Mouse (Mus musculus) stomach, embryonic 16.5 days (tissue): ENCODE results near the gene Ptpra. TPM values are rescaled to one million over a fixed set of nuclear protein-coding genes. Genes with fewer than 3 reads are reported as not detected.

ENCODE experiments used
- ATAC-seq: fragments of 200-750 bp; cut with Nextera tagmentation; 2 replicates; pipeline ENCODE4 v1.8.0; 2017; ENCODE audit warnings: moderate number of reproducible peaks, moderate TSS enrichment; ENCODE audit not compliant: insufficient read depth, low FRiP score
- H3K27ac ChIP-seq: fragments of 300-500 bp; sonication (generic); 2 replicates; pipeline ENCODE4 v1.5.1; 2014; ENCODE audit warnings: low read length
- H3K27me3 ChIP-seq: fragments of 300-500 bp; sonication (generic); 2 replicates; pipeline ENCODE4 v1.6.1; 2014; ENCODE audit warnings: low read length, control low read depth, mixed read lengths; ENCODE audit not compliant: control insufficient read depth, insufficient read depth
- H3K36me3 ChIP-seq: fragments of 300-500 bp; sonication (generic); 2 replicates; pipeline ENCODE4 v1.6.1; 2014; ENCODE audit warnings: low read length; ENCODE audit not compliant: control insufficient read depth, insufficient read depth
- H3K4me1 ChIP-seq: fragments of 300-500 bp; sonication (generic); 2 replicates; pipeline ENCODE4 v1.6.1; 2014; ENCODE audit warnings: low read length, control low read depth, mixed read lengths; ENCODE audit not compliant: control insufficient read depth, insufficient read depth
- H3K4me2 ChIP-seq: fragments of 300-500 bp; sonication (generic); 2 replicates; pipeline ENCODE4 v1.6.1; 2014; ENCODE audit warnings: low read depth, low read length, mixed read lengths
- H3K4me3 ChIP-seq: fragments of 300-500 bp; sonication (generic); replicated peaks from 2 replicates; pipeline ENCODE4 v1.5.1; 2014; ENCODE audit warnings: mild to moderate bottlenecking, low read length
- H3K9ac ChIP-seq: fragments of 300-500 bp; sonication (generic); 2 replicates; pipeline ENCODE4 v1.6.1; 2014; ENCODE audit warnings: low read length
- H3K9me3 ChIP-seq: fragments of 300-500 bp; sonication (generic); replicated peaks from 2 replicates; pipeline ENCODE4 v1.6.1; 2016; ENCODE audit warnings: low read length, control low read depth; ENCODE audit not compliant: control insufficient read depth
- WGBS: fragments of 180-500 bp; shearing (Covaris S2); extraction: QIAGEN DNeasy Blood & Tissue Kit; methylation state at CpG from one replicate; pipeline ENCODE4 v1.1.7; 2014; 5-methylcytosine and 5-hydroxymethylcytosine counted together
- polyA plus RNA-seq: library from polyadenylated mRNA; unstranded; fragments of >200 nt; fragmentation: Nextera tagmentation; extraction: Ambion mirVana; gene quantifications from 2 replicates; pipeline ENCODE4 v1.2.1, GENCODE M21; 2015

Ptpra gene
- polyA plus RNA-seq, 1 experiment from 2014 or later: 70.8 TPM

DNA sequence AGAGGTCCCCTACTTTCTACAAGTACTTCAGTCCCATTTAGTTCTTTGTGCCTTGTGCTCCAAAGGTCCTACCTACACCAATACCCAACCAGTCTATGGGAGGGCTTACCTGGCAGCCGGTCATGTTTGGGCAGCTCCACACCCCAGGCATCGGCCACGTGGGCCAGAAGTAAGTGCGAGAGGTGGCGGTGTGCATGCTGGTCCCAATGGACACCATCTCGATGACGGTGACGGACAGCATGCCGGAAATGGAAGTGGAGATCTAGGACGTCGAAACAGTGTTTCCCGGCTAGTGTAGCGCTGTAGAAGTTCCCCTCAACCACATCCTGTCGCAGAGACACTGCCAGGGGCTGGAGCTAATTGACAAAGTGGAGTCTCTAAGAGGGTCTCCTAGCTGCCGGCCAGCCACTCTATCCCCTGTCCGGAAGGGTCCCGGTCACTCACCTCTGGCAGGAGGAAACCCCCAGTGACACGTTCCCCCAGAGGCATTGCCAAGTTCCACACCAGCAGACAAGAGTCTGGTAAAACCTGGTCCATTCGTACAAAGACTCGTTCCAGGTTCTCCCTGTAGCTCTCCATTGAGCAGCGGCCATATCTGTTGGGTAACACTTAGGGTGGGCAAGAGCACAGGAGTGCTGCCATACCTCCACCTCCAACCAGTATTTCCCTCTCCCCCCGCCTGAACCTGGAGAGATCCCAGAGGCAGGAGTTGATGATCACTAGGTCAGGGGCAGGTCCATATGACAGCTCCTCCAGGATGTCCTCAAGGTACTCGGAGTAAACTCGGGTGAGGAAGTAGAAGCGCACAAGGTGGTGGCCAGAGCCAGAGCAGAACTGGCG, 28.1 kb upstream of the Ptpra start:
- H3K27ac ChIP-seq: no peak overlapping the region

DNA sequence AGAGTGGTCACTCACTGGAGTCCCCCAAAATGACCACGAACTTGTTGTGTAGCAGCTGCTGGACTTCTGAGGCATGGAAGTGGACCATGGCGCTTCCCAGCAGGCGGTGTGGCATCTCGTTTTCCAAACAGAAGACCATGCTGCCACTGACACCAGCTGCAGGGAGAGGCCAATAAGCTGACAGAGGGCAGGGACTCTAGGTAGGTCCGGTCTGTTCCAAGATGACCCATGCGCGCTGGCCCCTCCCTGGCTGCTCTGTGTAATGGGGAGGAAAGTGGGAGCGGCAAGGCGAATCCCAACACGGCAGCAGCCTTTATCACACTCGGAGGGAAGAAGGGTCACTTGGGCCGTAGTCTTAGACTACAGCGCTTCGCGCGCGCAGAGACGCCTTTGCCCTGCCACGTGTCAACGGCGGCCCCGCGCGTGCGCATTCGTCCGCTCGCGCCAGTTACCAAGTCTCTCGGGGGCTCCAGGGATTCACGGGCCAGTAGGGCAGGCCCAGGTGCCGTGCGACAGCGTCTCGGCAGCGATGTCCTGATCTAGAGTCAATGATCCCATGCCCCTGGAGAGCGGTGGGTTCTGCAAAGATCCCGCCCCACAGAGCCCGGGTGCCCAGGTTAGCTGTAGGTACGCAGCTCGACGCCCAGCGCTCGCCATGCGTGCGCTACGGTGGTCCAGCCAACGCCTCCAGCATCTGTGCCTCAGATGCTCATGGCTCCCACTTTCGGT, 26.5 kb upstream of the Ptpra start:
- peak; percentile 63 for ATAC-seq
- Histone ChIP-seq H3K4me1 (peaks cover 17% of the 10 kb centered on the region), H3K27me3 (no peaks in the 10 kb centered on the region), H3K4me2 (peak overlapping the region; percentile 94), H3K9ac (peak overlapping the region; percentile 93), H3K4me3 (peak overlapping the region; percentile 89), H3K27ac (peak overlapping the region; percentile 92), H3K36me3 (peaks cover 4% of the 10 kb centered on the region; the same call in 1 of the 2 replicates), H3K9me3 (no peaks in the 10 kb centered on the region)
- 13% methylated on average over 49 of the region's 49 CpGs for WGBS

More for the DNA sequence above, 28.1 kb upstream of the Ptpra start:
- no peak overlapping the region for H3K9ac ChIP-seq
- H3K4me3 ChIP-seq: no peak overlapping the region
- no peak for ATAC-seq
- H3K4me1 ChIP-seq: peaks cover 14% of the 10 kb centered on the region
- no peaks in the 10 kb centered on the region for H3K9me3 ChIP-seq
- 95% methylated on average over 26 of the region's 26 CpGs for WGBS
- no peaks in the 10 kb centered on the region for H3K27me3 ChIP-seq
- peaks cover 4% of the 10 kb centered on the region; the same call in 1 of the 2 replicates for H3K36me3 ChIP-seq
- H3K4me2 ChIP-seq: no peak overlapping the region

DNA sequence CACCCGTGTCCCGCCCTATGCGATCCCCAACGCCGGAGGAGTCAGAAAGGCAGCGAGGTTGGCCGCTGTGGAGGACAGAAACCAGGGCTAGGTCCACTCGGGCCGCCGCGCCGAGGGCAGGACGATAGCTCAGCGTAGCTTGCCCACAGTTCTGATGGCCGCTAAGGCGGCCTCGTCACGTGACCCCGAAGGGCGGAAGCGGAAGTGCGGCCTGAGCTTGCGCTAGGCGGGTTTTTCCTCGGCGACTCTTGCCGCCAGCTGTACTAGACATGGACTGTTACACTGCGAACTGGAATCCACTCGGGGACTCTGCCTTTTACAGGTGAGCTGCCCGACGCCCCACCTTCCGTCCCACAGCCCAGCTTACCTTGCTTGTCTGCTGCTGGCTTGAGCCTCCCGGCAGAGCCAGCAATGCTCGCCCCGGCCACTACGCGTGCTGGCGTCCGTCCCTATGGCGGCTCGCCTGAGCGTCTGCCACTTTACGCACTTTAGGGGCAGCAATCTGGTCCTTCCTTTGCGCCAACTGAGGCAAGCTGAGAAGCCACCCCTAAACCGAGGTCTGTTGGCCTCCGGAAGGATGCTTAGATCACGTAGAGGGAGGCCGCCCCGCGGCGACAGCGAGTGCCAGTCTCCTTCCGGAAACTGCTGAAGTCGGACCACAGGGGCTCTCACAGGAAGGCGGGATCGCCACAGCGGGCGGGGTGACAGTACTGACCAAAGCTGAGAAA, 25.8 kb upstream of the Ptpra start, which contains the start of the genes Vps16 and Pced1a:
TSS of gene Vps16 (plus strand) at position 214 of the 728 bp plus-strand sequence.
TSS of gene Pced1a (minus strand) at position 576 of the 728 bp plus-strand sequence.
- Histone ChIP-seq H3K4me1 (peaks cover 17% of the 10 kb centered on the region), H3K9me3 (no peaks in the 10 kb centered on the region), H3K9ac (peak within 1 kb of the TSS; percentile 93), H3K4me3 (peak within 1 kb of the TSS; percentile 89), H3K27me3 (no peaks in the 10 kb centered on the region), H3K27ac (peak within 1 kb of the TSS; percentile 92), H3K4me2 (peak within 1 kb of the TSS; percentile 94), H3K36me3 (peaks cover 4% of the 10 kb centered on the region; the same call in 1 of the 2 replicates)
- peak; percentile 97 for ATAC-seq
- whole genome bisulfite sequencing: under 1% methylated on average over 58 of the region's 58 CpGs

DNA sequence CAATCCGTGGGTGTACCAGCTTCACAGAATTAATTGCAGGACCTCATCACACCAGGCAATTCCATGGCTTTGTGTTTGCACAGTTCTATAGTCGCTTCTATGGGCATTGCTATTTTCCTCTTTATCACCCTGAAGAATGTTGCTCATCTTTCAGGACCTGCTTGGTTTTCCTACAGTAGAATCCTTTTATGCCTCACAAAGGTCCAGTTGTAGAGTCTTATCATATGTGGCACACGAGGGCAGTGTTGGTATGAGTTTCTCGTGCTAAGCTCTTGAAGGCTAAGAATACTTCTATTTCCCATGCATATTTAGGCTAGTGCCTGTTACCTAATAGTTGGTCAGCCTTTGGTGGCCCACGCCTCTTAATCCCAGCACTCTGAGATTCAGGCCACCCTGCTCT, 25.0 kb upstream of the Ptpra start:
- Histone ChIP-seq H3K4me3 (peak overlapping the region; percentile 89), H3K27me3 (no peaks in the 10 kb centered on the region), H3K4me2 (peak overlapping the region; percentile 94), H3K9ac (peak overlapping the region; percentile 93), H3K4me1 (peaks cover 17% of the 10 kb centered on the region), H3K9me3 (no peaks in the 10 kb centered on the region), H3K27ac (no peak overlapping the region), H3K36me3 (peaks cover 4% of the 10 kb centered on the region; the same call in 1 of the 2 replicates)
- 33% methylated on average over 5 of the region's 5 CpGs for WGBS
- ATAC-seq: no peak

DNA sequence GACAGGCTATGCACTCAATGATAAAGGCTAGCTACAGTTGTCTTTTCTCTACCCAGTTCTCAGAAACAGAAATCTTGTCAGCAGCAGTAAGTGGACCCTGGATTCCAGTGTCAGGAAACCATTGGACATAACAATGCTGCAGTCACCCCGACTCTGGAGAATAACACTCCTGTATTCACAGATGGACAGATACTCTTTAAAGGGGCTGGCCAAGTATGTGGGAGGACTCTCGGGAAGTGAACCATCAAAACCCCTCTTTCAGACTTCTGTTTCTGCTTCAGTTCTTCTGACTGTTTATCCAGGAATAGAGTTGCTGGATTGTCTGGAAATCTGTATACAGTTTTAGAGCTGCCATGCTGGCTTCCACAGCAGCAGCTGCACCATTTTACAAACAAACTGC, 20.2 kb upstream of the Ptpra start:
- no peak overlapping the region for H3K9ac ChIP-seq
- ATAC-seq: no peak
- 65% methylated on average over 2 of the region's 2 CpGs for WGBS

DNA sequence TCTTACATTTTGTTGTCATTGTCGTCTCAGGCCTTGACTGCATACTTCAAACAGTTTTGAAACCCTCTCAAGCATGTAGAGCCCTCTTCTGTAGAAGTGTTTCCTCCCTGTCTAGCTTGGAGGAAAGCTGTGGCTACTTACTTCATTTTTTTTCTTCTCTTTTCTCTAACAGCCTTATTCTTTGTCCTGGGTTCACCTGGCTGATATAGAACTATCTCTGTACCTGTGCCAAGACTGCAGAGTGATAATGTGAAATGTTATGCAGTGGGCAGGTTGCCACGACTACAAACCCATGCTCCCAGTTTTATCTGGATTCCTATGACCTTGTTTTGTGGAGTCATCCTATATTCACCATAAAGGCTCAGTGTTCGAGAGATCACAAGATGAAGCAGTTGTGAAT, 19.6 kb upstream of the Ptpra start:
- WGBS: 74% methylated on average over 3 of the region's 3 CpGs
- peak overlapping the region; percentile 60 for H3K27ac ChIP-seq
- 0 out of 2 replicates have a peak, but pooled peaks cover 3% of the 10 kb centered on the region for H3K4me1 ChIP-seq
- ATAC-seq: no peak
- no peaks in the 10 kb centered on the region for H3K27me3 ChIP-seq
- no peak overlapping the region for H3K4me2 ChIP-seq
- no peak overlapping the region for H3K9ac ChIP-seq
- no peaks in the 10 kb centered on the region for H3K36me3 ChIP-seq
- H3K9me3 ChIP-seq: no peaks in the 10 kb centered on the region
- no peak overlapping the region for H3K4me3 ChIP-seq

More for the DNA sequence above, 20.2 kb upstream of the Ptpra start:
- Histone ChIP-seq H3K27me3 (no peaks in the 10 kb centered on the region), H3K4me2 (no peak overlapping the region), H3K9me3 (no peaks in the 10 kb centered on the region), H3K27ac (peak overlapping the region; percentile 64), H3K36me3 (no peaks in the 10 kb centered on the region), H3K4me3 (no peak overlapping the region), H3K4me1 (peaks cover 7% of the 10 kb centered on the region)

DNA sequence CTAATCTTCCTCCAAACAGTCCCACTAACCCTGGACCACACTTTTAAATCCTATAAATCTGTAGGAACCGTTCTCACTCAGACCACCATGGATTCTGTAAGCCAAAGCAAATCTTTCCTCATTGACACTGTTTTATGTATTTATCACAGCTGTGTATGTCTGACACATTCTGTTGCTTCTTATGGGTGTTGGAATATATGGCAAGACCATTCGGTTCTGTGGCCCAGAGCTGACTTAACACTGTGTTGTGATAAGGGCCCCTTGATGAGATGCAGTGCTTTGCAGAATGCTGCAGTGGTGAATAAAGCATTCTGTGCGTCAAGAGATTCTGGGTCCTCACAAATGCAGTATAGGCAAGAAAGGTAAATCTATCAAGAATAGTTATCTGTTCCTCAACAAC, 17.9 kb upstream of the Ptpra start:
- 78% methylated on average over 3 of the region's 3 CpGs for WGBS
- 0 out of 2 replicates have a peak, but pooled peaks cover 3% of the 10 kb centered on the region for H3K4me1 ChIP-seq
- H3K4me2 ChIP-seq: no peak overlapping the region
- H3K4me3 ChIP-seq: no peak overlapping the region
- H3K36me3 ChIP-seq: no peaks in the 10 kb centered on the region
- no peaks in the 10 kb centered on the region for H3K9me3 ChIP-seq
- no peak for ATAC-seq
- H3K9ac ChIP-seq: no peak overlapping the region
- no peak overlapping the region for H3K27ac ChIP-seq
- H3K27me3 ChIP-seq: no peaks in the 10 kb centered on the region

DNA sequence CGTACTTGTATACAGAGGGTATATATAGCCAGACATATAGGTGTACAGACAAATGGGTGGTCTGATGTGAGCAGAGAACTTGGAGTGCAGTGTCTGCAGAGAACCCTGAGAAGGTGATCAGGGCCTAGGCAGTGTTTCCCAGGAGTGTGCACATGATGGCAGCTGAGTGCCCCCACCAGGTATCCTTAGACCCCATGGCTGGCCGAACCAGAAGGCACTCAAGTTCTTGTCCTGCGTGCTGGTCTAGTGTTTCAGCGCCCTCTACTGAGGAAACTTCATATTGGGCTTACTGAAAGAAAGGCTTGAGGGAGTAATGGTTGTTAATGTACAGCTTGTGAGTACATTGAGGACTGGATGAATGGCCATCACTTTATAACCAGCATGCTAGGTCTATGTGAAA, 16.9 kb upstream of the Ptpra start:
- Histone ChIP-seq H3K4me2 (no peak overlapping the region), H3K9me3 (no peaks in the 10 kb centered on the region), H3K4me3 (no peak overlapping the region), H3K4me1 (no peaks in the 10 kb centered on the region), H3K9ac (no peak overlapping the region), H3K36me3 (no peaks in the 10 kb centered on the region; the same call in 1 of the 2 replicates), H3K27me3 (no peaks in the 10 kb centered on the region), H3K27ac (no peak overlapping the region)
- ATAC-seq: no peak
- WGBS: 19% methylated on average over 4 of the region's 4 CpGs
